Mouse (Mus musculus) gastrocnemius, adult 2 months (tissue): Measurements from ENCODE around the gene Ccdc85a. TPM values are rescaled to one million over a fixed set of nuclear protein-coding genes. Genes with fewer than 3 reads are reported as not detected.
A peak's percentile ranks its signal among the peaks of the same experiment; 100 is the strongest.
"Not testable (repeated sequence)": the region's sequence is repeated elsewhere in the genome, so short reads cannot be mapped to it uniquely, and the experiment has no call there.

Experiments used
- DNase-seq: peaks from one replicate; pipeline ENCODE4 v3.0.0; 2022
- H3K27ac ChIP-seq: fragments of 200-600 bp; 2 replicates; pipeline ENCODE4 v1.8.1; 2022; ENCODE audit warnings: mild to moderate bottlenecking
- H3K4me3 ChIP-seq: fragments of 200-600 bp; 2 replicates; pipeline ENCODE4 v1.8.1; 2022; ENCODE audit warnings: mild to moderate bottlenecking, moderate library complexity
- CTCF ChIP-seq: fragments of 200-600 bp; IDR thresholded peaks from 2 replicates; pipeline ENCODE4 v1.8.1; 2022; ENCODE audit warnings: antibody characterized with exemption, mild to moderate bottlenecking, moderate library complexity
- intact Hi-C: fragments of 180-260 bp; cut with DNase I; formaldehyde crosslinking; loops from one replicate; pipeline ENCODE4 v1.15.1; 2025
- total RNA-seq, 2 experiments: library from RNA; stranded (reverse); gene quantifications; 2 replicates each; pipeline ENCODE4 v1.2.3; 2021

Gene Ccdc85a
- total RNA-seq, 2 experiments from 2014 or later, result 6.6 to 8.4 TPM

DNA sequence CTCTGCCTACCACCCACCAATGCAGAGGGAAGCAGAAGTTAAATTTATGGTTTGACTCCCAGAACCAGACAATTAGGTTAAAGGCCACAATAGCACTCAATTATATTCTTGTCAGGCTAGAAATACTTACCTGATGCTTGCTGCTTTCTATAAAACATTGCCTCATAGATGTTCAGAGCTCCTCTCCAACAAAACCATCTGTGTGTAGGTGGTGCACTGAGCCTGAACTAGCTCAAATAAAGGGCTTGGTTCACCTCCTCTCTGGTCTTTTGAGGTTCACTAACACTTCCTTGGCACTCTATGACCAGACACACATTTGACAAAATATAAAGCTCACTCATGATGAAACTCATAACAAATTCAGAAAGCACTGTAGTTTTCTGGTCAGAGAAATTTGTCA, 208.2 kb downstream of the Ccdc85a start:
- DNase-seq, result no peak
- H3K27ac ChIP-seq, result no peak overlapping the region
- no peak overlapping the region for H3K4me3 ChIP-seq
- intact Hi-C loops, result no loop called here
- no peak for TF ChIP-seq CTCF

DNA sequence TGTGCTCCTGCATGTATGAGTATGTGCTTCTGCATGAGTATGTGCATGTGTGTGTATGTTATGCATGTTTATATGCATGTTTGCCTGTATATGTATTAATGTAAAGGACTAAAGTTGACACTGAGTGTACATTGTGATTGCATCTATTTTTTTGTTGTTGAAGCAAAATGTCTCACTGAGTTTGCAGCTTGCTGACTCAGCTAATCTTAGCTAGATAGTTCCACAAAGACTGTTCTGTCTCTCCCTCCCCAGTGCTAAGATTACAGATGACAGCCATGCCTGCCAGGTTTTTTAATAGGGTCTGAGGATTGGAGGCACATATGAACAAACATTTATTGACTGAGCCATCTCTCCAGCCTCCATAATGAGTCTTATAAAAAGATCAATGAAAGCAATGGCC, 209.5 kb downstream of the Ccdc85a start:
- intact Hi-C loops, result no loop called here
- no peak overlapping the region for H3K4me3 ChIP-seq
- DNase-seq, result no peak
- TF ChIP-seq CTCF, result no peak
- H3K27ac ChIP-seq, result no peak overlapping the region

DNA sequence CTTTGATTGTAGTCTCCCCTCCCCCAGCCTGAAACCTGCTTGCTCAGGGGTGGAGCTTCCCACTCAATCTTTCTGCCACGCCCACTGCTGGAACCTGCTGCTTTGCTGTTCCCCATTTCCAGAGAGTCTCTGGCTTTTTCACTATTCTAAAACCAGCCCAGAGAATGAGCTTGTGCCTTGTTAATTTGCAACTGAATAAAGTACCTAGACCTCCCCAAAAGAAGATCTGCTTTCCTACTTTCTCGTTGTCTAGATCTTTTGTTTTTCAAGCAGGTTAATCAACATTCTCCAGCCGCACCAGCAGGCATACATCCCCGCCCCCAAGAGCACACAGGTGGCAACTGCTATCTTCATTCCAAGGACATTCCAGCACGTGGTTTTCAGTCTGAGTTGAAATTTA, 212.7 kb downstream of the Ccdc85a start:
- DNase-seq, H3K27ac ChIP-seq, intact Hi-C loops, H3K4me3 ChIP-seq: not testable (repeated sequence)

DNA sequence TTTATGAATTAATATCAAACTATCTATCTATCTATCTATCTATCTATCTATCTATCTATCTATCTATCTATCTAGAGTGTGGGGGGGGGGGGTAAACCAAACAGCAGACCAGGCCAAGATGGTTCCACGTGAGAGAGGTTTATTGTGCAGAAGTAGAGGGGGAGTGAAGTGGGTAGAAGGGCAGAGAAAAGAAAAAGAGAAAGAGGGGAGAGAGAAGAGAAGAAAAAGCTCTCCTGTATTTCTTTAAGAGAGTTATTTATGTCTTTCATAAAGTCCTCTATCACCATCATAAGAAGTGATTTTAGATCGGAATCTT, 218.2 kb downstream of the Ccdc85a start:
- no peak for DNase-seq
- no peak for TF ChIP-seq CTCF
- peak overlapping the region; percentile 71 for H3K4me3 ChIP-seq
- intact Hi-C loops, result no loop called here
- H3K27ac ChIP-seq, result no peak overlapping the region

DNA sequence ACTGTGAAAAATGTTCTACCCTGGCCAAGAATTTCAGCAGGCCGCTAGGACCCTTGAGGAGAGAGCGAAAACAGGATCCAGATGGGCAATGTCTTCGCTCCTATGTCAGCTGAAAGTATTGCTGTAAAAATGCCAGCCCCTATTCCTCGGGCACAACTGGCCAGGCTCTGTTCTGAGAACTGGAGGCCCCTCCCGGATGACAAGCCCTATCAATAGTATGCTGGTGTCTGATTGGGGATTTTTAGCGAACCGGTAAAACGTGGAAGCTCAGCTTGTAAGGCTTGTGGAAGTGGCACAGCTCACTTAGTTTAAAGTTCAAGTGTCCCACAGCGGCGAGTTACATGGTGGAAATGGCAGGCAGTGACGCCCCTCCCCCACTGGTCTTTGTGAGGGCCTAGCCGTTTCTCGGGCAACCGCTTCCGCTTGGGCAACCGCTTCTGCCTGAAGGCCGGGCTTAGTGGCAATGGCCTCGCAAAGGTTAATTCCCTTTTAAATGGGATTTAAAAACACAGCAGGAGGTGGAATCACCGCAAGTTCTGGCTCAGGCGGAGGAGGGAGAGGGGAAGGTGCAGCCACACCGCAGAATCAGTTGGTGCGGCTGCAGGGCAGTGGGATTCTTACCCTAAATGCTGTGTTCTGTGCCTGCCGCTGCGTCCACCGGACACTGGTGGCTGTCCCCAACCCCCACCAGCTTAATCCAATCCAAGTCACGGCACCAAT, 218.8 kb downstream of the Ccdc85a start:
- no peak for TF ChIP-seq CTCF
- H3K27ac ChIP-seq, result peak overlapping the region; percentile 52
- DNase-seq, result peak; percentile 80
- peak overlapping the region; percentile 71 for H3K4me3 ChIP-seq
- intact Hi-C loops, result no loop called here

DNA sequence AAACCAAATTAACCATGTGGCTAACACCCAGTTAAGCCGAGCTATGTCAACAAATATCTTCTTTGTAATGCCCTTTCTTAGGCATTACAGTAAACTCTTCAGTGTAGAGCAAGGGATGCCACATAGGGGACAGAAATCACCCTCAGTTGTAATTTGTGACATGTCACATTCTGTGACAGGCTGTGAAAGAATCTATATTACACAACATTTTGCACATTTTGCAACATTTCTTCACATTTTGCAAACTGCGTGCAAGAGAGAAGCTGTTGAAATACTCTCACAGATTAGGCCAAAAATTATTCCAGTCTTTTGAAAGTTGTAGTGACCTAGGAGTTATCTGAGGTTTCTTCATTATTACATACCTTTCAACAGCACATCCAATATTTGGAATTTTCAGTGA, 240.7 kb downstream of the Ccdc85a start:
- DNase-seq, result no peak
- Histone ChIP-seq H3K27ac (no peak overlapping the region), H3K4me3 (no peak overlapping the region)
- intact Hi-C loops, result loop anchor here (5.0 kb wide), 1 partner anchor 244 kb away; no protein-coding TSS in a partner anchor
- TF ChIP-seq CTCF, result no peak

DNA sequence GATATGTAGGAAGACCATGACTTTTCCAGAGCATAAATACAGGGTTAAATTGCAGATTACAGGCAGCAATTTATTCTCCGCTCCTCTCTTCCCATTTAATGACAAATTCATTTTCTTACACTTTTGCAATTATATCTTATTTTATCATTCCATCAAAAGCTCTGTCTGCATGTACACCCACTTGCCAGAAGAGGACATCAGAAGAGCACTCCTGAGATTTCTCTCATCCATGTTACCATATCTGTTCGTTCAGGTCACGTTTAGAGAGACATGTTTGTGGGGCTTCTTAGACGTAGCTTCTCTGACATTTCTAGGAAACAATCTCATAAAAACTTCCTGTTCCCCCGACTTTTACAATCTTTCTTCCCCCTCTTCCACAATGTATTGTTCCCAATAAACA, 242.2 kb downstream of the Ccdc85a start:
- intact Hi-C loops, result loop anchor here (5.0 kb wide), 1 partner anchor 245 kb away; no protein-coding TSS in a partner anchor
- Histone ChIP-seq H3K27ac (no peak overlapping the region), H3K4me3 (no peak overlapping the region)
- TF ChIP-seq CTCF, result peak; percentile 65
- DNase-seq, result no peak

DNA sequence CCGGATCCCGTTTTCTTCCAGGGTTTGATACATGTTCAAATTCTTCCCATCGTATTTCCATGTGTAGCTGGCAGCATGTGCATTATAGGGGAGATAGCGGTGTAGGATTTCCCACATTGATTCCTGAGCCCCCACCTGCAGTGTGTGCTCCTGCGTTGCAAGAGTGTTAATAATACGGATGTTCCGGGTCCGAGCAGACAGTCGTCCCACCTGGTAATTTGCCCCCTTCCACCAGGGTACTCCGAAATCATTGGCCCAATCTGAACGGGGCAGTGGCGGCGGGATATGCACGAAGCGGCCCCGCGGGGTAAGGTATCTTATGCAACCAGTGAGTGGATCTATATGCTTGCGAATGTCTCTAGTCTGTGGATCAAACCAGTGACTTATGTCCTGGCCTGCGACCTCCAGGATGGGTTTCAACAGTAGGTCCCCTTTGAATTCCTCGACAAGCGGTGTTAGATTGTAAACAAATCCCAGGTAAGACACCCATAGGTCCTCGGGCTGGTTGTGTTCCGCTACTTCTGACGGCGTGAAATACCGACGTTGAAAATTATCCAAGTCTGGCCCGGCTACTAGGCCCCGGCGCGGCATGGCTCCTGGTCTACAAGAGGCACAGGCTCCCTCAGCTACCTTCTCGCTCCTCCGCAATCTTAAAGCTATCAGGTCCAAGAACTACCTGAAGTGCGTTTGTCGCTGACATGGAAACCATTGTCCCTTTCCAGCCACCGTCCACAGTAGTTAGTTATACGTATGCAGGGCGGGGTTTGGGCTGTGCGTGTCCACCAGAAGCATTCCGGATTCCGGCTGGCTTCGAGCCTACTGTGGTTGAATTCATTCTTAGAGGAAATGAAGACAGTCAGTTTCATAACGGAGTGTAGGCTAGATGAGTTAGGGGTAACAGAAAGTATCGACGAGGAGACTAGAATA, 244.6 kb downstream of the Ccdc85a start, which contains the start of gene Gm6685:
Gene Gm6685 (minus strand): TSS at position 644 of the 927 bp plus-strand sequence.
- DNase-seq, result not testable (repeated sequence)
- H3K4me3 ChIP-seq, result peak within 1 kb of the TSS; percentile 67
- peak within 1 kb of the TSS; percentile 59 for H3K27ac ChIP-seq
- intact Hi-C loops, result loop anchor here (5.0 kb wide), 1 partner anchor 248 kb away; no protein-coding TSS in a partner anchor

Other genes starting within 250 kb of the Ccdc85a start
- 1 to 10 TPM; 4.6 to 5.3 TPM for gene Gm6685, start 244.5 kb downstream of the Ccdc85a start, total RNA-seq